In the genomic region with DNA sequence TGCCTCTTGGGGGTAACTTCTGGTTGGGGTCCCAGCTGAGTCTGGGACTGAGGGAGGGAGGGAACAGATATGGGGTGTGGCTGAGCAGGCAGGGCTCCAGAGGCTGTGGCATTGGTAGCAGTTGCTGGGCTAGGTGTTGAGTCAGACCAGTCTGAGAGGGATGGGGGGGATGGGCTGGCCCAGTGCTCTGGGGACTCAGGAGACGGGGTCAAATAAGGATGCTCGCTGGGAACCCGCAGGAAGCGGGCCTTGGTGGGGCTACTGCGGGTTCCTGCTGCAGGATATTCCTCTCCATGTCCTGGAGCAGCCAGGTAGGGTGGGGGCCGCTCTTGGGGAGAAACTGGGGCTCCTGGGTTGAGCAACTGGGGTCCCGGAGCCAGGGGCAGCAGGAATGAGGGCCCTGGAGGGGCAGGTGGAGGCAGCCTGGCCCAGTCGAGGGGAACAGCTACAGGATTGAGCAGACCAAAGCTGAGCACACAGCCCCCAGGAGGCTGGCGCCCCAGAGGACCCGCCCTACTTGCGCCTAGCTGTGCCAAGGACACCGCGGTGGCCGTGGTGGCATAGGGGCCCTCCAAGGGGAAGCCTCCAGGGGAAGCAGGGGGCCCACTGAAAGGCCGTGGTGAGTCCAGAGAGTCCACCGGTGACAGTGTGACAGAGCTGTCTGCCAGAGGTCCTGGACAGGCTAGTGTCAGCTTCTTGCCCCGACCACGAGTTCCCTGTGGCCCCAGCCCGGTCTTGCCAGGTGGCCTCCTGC, we compare ENCODE assay signal across 13 mouse cellular contexts. TPM values are rescaled to one million over a fixed set of nuclear protein-coding genes. Genes with fewer than 3 reads are reported as not detected.
DNase-seq lines count a peak whose midpoint lies in the region; ATAC-seq and TF ChIP-seq lines count a peak whose summit lies in the region.
"Had no signal": no experiment of that assay in that cellular context is flagged by ENCODE, and none has a peak within 500 bp of the region (broad histone marks: within the 10 kb centered on the region; RNA-seq: fewer than 3 reads in every experiment).

No protein-coding gene starts in this region.

- no peak overlapping the region for H3K9ac ChIP-seq in kidney, embryonic 14.5 days (ENCODE audit: low read depth, low read length)
- H3K9ac ChIP-seq in heart, adult 2 months (ENCODE audit: low read depth, low read length): peak overlapping the region; percentile 53
- peak overlapping the region; percentile 2; the same call in 1 of the 2 replicates for H3K9ac ChIP-seq in liver, embryonic 16.5 days (ENCODE audit: low read depth, low read length)
- no peak overlapping the region for H3K9ac ChIP-seq in neural tube, embryonic 15.5 days (replicated peaks)
- H3K9ac ChIP-seq: forebrain, embryonic 15.5 days; limb, embryonic 12.5 days had no signal

- TF ChIP-seq EP300 in heart, adult 2 months (IDR thresholded peaks at IDR 0.05; ENCODE audit: insufficient read depth, low read depth, low read length): no peak

- H3K27ac ChIP-seq in kidney, embryonic 14.5 days (ENCODE audit: low read depth, low read length): no peak overlapping the region
- peak overlapping the region; percentile 94 for H3K27ac ChIP-seq in heart, adult 2 months
- no peak overlapping the region for H3K27ac ChIP-seq in liver, embryonic 16.5 days (ENCODE audit: low read length)
- no peak overlapping the region for H3K27ac ChIP-seq in neural tube, embryonic 15.5 days (replicated peaks)
- H3K27ac ChIP-seq: forebrain, embryonic 15.5 days; hindbrain, embryonic 10.5 days had no signal

- no peak overlapping the region for H3K4me2 ChIP-seq in kidney, embryonic 14.5 days (replicated peaks; ENCODE audit: low read depth, low read length)
- no peak overlapping the region for H3K4me2 ChIP-seq in liver, embryonic 16.5 days (ENCODE audit: low read depth, low read length)
- no peak overlapping the region for H3K4me2 ChIP-seq in neural tube, embryonic 15.5 days
- H3K4me2 ChIP-seq: forebrain, embryonic 15.5 days; limb, embryonic 12.5 days; midbrain, embryonic 11.5 days had no signal

- peak; percentile 28 for DNase-seq in kidney, postnatal 10 days
- peak; percentile 46 for DNase-seq in NIH3T3 (ENCODE audit: low read depth)
- DNase-seq in heart, adult 2 months: peak; percentile 62 to 80
- DNase-seq in frontal cortex, adult 2 months (ENCODE audit: extremely low spot score in 1 of 2, low spot score in 1 of 2): no peak
- DNase-seq: embryo, embryonic 11 days; thymus, adult 18-20 months had no signal

- no peak for TF ChIP-seq CTCF in heart, adult 2 months (IDR thresholded peaks at IDR 0.05)

- 0 out of 2 replicates have a peak, but pooled peaks have one; percentile 20 for TF ChIP-seq POLR2A in heart, adult 2 months (IDR thresholded peaks at IDR 0.05; ENCODE audit: insufficient read depth, low read depth, low read length)

- H3K9me3 ChIP-seq in kidney, embryonic 14.5 days (ENCODE audit: control insufficient read depth, low read length): no peaks in the 10 kb centered on the region
- no peaks in the 10 kb centered on the region for H3K9me3 ChIP-seq in liver, embryonic 16.5 days (replicated peaks; ENCODE audit: control insufficient read depth, low read length)
- H3K9me3 ChIP-seq in neural tube, embryonic 15.5 days (replicated peaks): no peaks in the 10 kb centered on the region
- H3K9me3 ChIP-seq: forebrain, embryonic 15.5 days; hindbrain, embryonic 10.5 days; limb, embryonic 12.5 days had no signal

- 77% methylated on average over 19 of the region's 19 CpGs for WGBS in kidney, embryonic 14.5 days
- WGBS in heart, adult 2 months: 37% methylated on average over 19 of the region's 19 CpGs
- 32% methylated on average over 19 of the region's 19 CpGs for WGBS in liver, embryonic 16.5 days (ENCODE audit: insufficient replicate concordance)
- 80% methylated on average over 19 of the region's 19 CpGs for WGBS in neural tube, embryonic 15.5 days

- no peaks in the 10 kb centered on the region for H3K27me3 ChIP-seq in kidney, embryonic 14.5 days (ENCODE audit: control insufficient read depth, insufficient read depth, low read length)
- H3K27me3 ChIP-seq in heart, adult 2 months (ENCODE audit: control insufficient read depth, insufficient read depth, low read length): no peaks in the 10 kb centered on the region
- no peaks in the 10 kb centered on the region for H3K27me3 ChIP-seq in liver, embryonic 16.5 days (ENCODE audit: control insufficient read depth, insufficient read depth, low read depth, low read length)
- H3K27me3 ChIP-seq in neural tube, embryonic 15.5 days (replicated peaks): no peaks in the 10 kb centered on the region
- H3K27me3 ChIP-seq: forebrain, embryonic 15.5 days had no signal

- peaks cover 11% of the 10 kb centered on the region; the same call in 1 of the 2 replicates for H3K4me1 ChIP-seq in kidney, embryonic 14.5 days (ENCODE audit: control insufficient read depth, insufficient read depth, low read length)
- H3K4me1 ChIP-seq in heart, adult 2 months (ENCODE audit: control insufficient read depth, insufficient read depth, low read length): peaks cover 18% of the 10 kb centered on the region
- peaks cover 32% of the 10 kb centered on the region for H3K4me1 ChIP-seq in liver, embryonic 16.5 days (ENCODE audit: control insufficient read depth, low read depth, low read length)
- peaks cover 19% of the 10 kb centered on the region for H3K4me1 ChIP-seq in neural tube, embryonic 15.5 days

- intact Hi-C loops in heart, adult 2 months (cut with DNase I): no loop called here

- no peak for ATAC-seq in kidney, embryonic 14.5 days (ENCODE audit: low FRiP score, low TSS enrichment)
- ATAC-seq in liver, embryonic 16.5 days (ENCODE audit: low read depth): no peak
- no peak for ATAC-seq in neural tube, embryonic 15.5 days (ENCODE audit: low FRiP score)
- ATAC-seq: forebrain, embryonic 15.5 days had no signal

- H3K36me3 ChIP-seq in kidney, embryonic 14.5 days (ENCODE audit: control insufficient read depth, insufficient read depth, low read length): peaks cover 20% of the 10 kb centered on the region
- peaks cover 6% of the 10 kb centered on the region for H3K36me3 ChIP-seq in heart, adult 2 months (ENCODE audit: control insufficient read depth, insufficient read depth, low read length)
- H3K36me3 ChIP-seq in liver, embryonic 16.5 days (ENCODE audit: control insufficient read depth, insufficient read depth): no peaks in the 10 kb centered on the region
- H3K36me3 ChIP-seq in neural tube, embryonic 15.5 days: no peaks in the 10 kb centered on the region
- H3K36me3 ChIP-seq: forebrain, embryonic 15.5 days had no signal

- no peak overlapping the region for H3K4me3 ChIP-seq in kidney, embryonic 14.5 days (ENCODE audit: low read length)
- peak overlapping the region; percentile 40 for H3K4me3 ChIP-seq in heart, adult 2 months
- no peak overlapping the region for H3K4me3 ChIP-seq in liver, embryonic 16.5 days (ENCODE audit: low read depth, low read length)
- no peak overlapping the region for H3K4me3 ChIP-seq in neural tube, embryonic 15.5 days (replicated peaks)
- H3K4me3 ChIP-seq: forebrain, embryonic 15.5 days; hindbrain, embryonic 10.5 days; limb, embryonic 12.5 days had no signal

- H3K79me2 ChIP-seq in heart, adult 2 months (replicated peaks; ENCODE audit: control insufficient read depth, insufficient read depth, low read length): no peaks in the 10 kb centered on the region

RNA-seq across cellular contexts. Expression of a gene that starts 44.6 kb away (rescaled TPM):
- polyA plus RNA-seq in kidney, embryonic 14.5 days (2014; fragmentation: Nextera tagmentation; extraction: Ambion mirVana): 15.9 and 16.9 TPM in 2 replicates
- total RNA-seq in heart, adult 2 months (2021): 10 to 100 TPM; 24.2 to 30.6 TPM
- polyA plus RNA-seq in heart, adult 2 months (2012; rRNA removed): 22.5 and 32.1 TPM in 2 replicates
- polyA plus RNA-seq in liver, embryonic 16.5 days (2015; fragmentation: Nextera tagmentation; extraction: Ambion mirVana): 0.42 and 0.73 TPM in 2 replicates
- polyA plus RNA-seq in neural tube, embryonic 15.5 days (2015; fragmentation: Nextera tagmentation; extraction: Ambion mirVana): 6.1 and 9.2 TPM in 2 replicates
- 7.1 and 9.5 TPM in 2 replicates for polyA plus RNA-seq in frontal cortex, adult 2 months (2012; rRNA removed)

Comparison
In these comparisons a context has a peak if more than half of its experiments do, and no peak if none do; other contexts are left out.
1. DNase-seq: peak in kidney, postnatal 10 days (single experiment), NIH3T3 (single experiment) and heart, adult 2 months (2 of 2); none in frontal cortex, adult 2 months (0 of 2).
2. H3K9ac ChIP-seq: peak in heart, adult 2 months (single experiment) and liver, embryonic 16.5 days (single experiment); none in kidney, embryonic 14.5 days (single experiment) and neural tube, embryonic 15.5 days (single experiment).